Mouse (Mus musculus) adrenal gland, adult 2 months (tissue): ENCODE measurements at regions not wholly inside any gene's neighbourhood (a gene's known extent, or its start where the extent isn't known, plus 50 kb on each side); places are given as distances from the start of the nearest gene placed in this dataset.
"Not testable (repeated sequence)": the region's sequence is repeated elsewhere in the genome, so short reads cannot be mapped to it uniquely, and the experiment has no call there.

Source experiments
- DNase-seq: peaks from one replicate; pipeline ENCODE4 v3.0.0; 2021

GRCm38 (mm10) chr9:85920745-85921614, 78.8 kb downstream of the Tpbg start:
- no peak for DNase-seq

GRCm38 (mm10) chr9:85925259-85925658, 83.1 kb downstream of the Tpbg start:
- no peak for DNase-seq

DNA sequence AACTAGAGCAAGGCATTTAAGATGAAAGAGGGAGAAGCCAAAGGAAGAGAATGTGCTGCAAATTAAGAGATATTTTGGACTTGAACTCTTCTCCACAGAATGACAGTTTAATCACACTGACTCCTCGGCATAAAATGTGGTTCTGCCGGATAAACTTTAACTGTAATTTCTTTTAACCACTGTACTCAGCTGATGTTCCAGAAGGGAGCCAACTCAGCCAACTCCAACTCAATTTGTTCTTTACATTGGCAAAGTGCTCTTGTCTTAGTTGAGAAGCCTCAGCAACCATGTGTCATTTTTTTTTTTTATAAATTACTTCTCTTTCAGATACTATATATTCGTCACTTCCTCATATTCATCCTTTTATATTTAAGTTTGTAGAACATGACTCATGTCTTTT, 90.0 kb downstream of the Tpbg start:
- no peak for DNase-seq

DNA sequence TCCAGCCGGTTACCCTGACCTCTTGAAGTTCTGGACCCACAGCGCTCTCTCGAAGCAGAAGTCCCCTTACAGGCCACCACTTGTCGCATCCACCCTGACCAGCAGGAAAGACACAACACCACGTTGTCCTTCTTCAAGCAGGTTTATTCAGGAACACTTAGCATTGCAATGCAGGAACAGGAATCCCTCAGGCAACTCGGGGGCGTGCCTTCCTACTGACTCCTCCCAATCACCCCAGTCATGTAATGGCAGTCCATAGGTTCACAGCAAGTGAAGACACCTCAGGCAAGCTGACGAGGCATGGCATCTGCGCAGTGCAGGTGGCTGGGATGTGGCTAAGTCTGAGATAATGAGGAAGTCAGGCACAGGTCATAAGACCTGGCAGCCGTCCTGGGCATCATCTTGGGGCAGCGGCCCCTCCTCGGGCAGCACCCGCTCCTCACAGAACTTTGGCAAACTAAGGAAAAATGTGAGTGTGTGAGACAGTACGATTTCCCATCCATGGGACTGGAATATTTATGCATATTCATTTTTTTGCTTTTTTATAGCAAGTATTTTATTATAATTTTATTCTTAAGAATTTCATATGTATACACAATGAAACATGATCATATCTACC, 101.0 kb downstream of the Tpbg start:
- not testable (repeated sequence) for DNase-seq

DNA sequence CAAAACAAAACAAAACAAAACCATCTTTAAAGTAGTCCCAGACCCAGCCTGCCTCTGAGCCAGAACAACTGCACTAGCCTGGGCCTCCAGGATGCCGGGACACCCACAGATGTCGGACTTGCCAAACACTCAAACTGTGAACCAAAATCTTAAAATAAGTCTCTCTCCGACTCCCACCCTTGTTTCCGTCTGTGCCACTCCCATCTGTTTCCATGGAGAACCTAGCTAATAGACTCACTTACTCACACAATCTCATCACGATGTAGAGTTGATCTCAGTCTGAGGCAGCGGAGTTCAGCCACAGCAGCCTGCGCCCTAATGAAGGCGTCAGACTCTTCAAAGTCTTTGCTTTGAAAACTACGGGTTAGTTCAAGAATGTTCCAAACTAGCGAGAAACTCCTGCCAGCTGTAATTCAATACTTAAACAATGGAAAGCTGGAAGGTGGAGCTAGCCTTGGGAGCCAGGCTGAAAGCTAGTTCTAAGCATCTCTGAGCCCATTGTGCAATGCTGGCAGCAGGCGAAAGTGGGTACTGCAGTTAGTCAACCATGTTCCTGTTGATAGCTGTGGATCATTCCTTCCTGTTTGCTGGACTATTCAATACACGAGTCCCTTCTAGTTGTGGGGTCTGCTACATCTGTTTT, 106.4 kb downstream of the Tpbg start:
- DNase-seq = no peak

DNA sequence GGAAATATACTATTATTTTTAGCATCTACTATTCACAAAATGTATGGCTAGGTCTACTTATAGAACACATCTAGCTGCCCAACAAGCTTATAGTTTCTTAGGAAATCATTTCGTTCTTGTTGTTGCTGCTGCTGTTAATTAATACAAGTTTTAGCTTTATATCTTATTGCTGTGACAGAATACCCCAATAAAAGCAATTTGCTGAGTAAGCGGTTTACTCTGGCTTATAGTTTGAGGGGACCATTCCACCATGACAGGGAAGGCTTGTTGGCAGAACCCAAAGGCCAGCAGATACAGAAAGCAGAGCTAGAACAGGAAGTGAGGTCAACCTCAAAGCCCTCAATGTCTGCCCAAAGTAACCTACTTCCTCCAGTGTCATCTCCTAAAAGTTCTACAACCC, 109.6 kb downstream of the Tpbg start:
- DNase-seq = no peak

- DNase-seq = no peak
Observed at GRCm38 (mm10) chr9:85970076-85970475, 127.9 kb downstream of the Tpbg start.

DNA sequence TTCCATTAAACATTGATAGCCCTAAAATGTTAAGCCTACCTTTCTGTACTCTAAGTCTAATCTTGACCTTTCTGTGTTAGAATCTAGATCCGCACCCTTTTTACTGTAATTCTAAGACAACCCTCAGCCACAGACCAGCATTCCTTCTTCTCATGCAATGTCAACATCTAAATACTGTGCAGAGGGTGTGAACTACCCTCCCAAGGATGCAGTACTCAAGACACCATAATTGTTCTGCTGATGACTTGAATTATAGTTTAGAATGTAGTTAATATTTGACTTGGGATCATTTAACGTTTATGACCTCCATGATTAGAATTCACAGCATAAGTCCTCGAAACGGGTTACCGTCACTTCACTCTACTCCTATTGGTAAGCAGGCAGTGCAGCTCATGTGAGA, 139.2 kb downstream of the Tpbg start:
- no peak for DNase-seq

GRCm38 (mm10) chr9:85983516-85983915, 141.3 kb downstream of the Tpbg start:
- DNase-seq = not testable (repeated sequence)

GRCm38 (mm10) chr9:85985671-85986070, 143.5 kb downstream of the Tpbg start:
- no peak for DNase-seq

GRCm38 (mm10) chr9:85986142-85986541, 144.0 kb downstream of the Tpbg start:
- DNase-seq = no peak

GRCm38 (mm10) chr9:86002996-86003395, 160.8 kb downstream of the Tpbg start:
- DNase-seq = no peak

GRCm38 (mm10) chr9:86011661-86012060, 169.5 kb downstream of the Tpbg start:
- DNase-seq = no peak

DNA sequence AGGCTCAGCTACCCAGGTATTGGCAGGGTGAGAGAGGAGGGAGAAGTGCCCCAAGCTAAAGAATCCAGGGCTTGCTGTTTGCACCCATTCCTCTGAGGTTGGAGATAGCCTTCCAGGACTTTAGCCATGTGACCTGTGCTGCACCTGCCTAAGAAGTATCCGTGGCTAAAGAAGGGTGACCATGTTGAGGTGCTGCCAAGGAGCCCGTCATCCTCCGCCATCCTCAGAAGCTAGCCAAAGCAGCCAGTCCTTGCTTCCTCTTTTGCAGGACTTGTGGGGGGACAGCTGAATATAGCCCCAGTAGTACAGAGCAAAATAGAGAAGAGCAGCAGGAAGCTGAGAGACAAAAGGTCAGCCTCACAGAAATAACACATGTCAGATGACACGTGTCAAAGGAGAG, 173.7 kb downstream of the Tpbg start:
- no peak for DNase-seq

DNA sequence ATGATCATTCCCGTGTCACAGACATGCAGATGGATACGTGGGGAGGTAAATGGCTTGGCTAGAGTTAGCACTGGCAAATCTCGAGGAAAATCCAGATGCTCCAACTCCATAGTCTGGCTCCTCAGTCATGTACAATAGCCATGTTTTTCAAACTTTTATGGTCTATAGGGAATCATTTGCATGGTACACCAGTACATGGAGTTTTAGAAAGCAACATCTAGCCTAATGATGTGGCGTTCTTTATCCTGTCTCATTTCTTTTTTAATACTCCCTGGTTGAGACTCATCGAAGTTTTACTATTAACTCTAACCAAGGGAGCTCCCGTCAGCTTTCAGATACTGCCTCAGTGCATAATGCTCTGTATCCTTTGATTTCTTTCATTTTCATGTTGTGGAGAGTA, 178.0 kb downstream of the Tpbg start:
- DNase-seq = no peak

DNA sequence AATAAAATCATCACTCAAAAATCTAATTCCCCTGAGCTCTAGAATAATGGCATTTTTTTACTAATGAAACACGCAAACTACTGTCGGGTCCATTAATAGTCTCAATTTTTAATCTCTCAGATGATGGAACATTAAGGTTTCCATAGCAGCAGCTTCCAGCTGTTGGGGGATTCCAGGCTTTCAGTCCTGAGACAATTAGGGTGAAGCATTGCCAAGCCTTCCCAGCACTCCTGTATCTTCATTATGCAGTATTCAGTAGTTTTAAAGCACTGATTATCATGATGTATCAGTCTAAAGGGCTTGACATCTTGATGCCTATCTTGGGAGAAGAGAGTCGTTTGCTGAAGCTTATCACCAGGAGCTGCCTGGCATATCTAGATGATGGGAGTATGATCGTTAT, 178.6 kb downstream of the Tpbg start:
- DNase-seq = no peak

- no peak for DNase-seq
Observed at GRCm38 (mm10) chr9:86030738-86031137, 188.6 kb downstream of the Tpbg start.

DNA sequence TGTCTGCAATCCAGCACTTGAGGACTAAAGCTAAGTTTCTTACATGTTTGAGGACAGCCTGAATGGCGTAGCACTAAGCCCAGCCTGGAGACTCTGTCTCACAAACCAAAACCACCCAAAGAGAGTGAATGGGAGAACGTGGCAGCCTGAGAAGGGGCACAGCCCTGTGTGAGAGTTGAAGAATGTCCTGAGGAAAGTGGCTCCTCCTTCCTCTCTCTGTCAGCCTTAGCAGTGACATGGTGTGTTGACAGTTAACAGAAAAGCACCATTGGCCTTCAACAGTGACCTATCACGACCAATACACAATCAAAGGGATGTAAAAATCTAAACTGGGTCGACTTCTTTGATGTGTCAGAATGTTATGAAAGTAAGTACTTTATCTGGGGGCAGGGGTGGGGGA, 201.9 kb downstream of the Tpbg start:
- no peak for DNase-seq

- no peak for DNase-seq
Observed at GRCm38 (mm10) chr9:86058116-86058515, 215.9 kb downstream of the Tpbg start.

DNA sequence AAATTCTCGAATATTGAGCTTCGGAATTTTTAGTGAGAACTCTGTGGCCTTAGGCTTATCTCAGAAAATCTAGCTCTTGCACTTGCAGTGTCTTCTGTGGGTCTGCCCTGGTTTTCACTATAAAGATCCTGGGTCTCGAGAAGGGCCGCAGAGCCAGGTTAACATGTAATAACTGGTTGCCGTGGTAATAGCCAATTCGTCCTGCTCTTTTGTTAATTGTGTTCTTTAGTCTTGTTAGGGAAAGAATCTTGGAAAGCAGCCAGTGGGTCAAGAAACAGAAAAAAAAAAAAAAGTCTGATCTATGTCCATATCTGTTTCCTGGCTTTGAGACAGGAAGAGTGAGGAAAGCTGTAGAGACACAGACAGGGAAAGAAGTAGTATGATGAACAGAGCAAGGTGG, 217.9 kb downstream of the Tpbg start:
- no peak for DNase-seq

DNA sequence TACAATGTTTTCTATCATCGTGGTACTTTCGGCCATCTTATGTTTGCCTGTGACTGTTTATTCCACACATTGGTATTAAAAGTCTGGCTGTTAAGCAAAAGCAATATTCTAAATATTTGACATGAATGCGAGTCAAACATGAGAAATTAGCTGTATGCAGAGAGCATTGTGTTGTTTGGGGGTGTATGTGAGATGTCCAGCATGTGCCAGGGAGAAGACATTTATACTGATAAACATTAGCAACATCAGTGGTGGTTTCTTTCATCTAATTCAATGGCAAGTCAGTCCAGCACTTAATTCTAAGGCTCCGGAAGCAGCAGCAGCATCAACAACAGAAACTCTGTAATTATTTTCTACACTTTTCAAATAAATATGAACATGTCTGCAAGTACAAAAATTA, 219.1 kb downstream of the Tpbg start:
- no peak for DNase-seq

DNA sequence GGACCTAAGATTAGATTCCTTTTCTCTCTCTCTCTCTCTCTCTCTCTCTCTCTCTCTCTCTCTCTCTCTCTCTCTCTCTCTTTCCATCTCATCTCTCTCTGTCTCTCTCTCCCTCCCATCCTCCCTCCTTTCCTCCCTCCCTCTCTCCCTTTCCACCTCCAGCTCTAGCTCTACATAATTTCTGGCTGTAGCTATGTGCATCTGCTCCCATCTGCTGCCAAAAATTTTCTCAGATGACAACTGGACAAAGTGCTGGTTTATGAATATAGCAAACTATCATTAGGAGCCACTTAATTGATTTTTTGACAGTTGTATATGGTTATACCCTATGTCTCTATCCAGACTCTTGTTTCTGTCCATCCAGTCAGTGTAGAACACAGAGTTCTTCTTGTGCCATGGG, 237.1 kb downstream of the Tpbg start:
- DNase-seq = no peak

DNA sequence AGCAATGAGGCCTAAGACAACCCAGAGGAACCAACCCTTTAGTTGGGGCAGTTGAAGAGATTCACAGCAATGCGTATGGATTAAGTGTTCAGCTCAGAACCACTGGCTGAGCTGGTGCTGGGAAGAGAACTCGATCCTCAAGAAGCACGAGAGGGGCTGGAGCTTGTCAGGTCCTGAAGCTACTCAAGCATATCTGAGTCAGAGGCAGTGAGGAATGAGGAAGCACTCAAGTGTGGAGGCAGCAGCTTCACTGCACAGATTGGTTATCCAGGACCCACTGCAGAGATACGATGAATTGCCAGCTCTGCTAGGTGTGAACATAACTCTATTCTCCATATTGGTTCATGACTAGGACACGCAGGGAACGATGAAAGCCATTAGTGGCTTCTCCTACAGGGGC, 239.7 kb downstream of the Tpbg start:
- DNase-seq = no peak
